Mouse (Mus musculus) yolk sac, embryonic 10.5 days (tissue): ENCODE data around the gene Cdh13.
A peak's percentile ranks its signal among the peaks of the same experiment; 100 is the strongest.

Source experiments
- DNase-seq: peaks from one replicate; pipeline ENCODE4 v3.0.0-alpha.2; 2017; ENCODE audit warnings: low spot score

Cdh13 gene

GRCm38 (mm10) chr8:118283600-118284111, at the start of gene Cdh13:
Gene Cdh13, plus strand, starts transcription at chr8:118283733.
- DNase-seq = peak; percentile 19

- DNase-seq = no peak
These were observed 47.9 kb upstream of the Cdh13 start for GRCm38 (mm10) chr8:118235626-118236025.

GRCm38 (mm10) chr8:118237150-118237620, 46.3 kb upstream of the Cdh13 start:
- no peak for DNase-seq

GRCm38 (mm10) chr8:118238156-118238555, 45.4 kb upstream of the Cdh13 start:
- DNase-seq = no peak

GRCm38 (mm10) chr8:118239186-118239585, 44.3 kb upstream of the Cdh13 start:
- DNase-seq = no peak

- DNase-seq = no peak
These were observed 34.2 kb upstream of the Cdh13 start for GRCm38 (mm10) chr8:118249319-118249718.

GRCm38 (mm10) chr8:118249923-118250322, 33.6 kb upstream of the Cdh13 start:
- no peak for DNase-seq

- DNase-seq = no peak
These were observed 20.4 kb upstream of the Cdh13 start for GRCm38 (mm10) chr8:118263117-118263516.

- DNase-seq = no peak
These were observed 12.7 kb upstream of the Cdh13 start for GRCm38 (mm10) chr8:118270751-118271402.

GRCm38 (mm10) chr8:118272493-118272892, 11.0 kb upstream of the Cdh13 start:
- no peak for DNase-seq

- DNase-seq = no peak
These were observed 9.3 kb upstream of the Cdh13 start for GRCm38 (mm10) chr8:118274243-118274642.

GRCm38 (mm10) chr8:118274688-118275087, 8.8 kb upstream of the Cdh13 start:
- DNase-seq = peak; percentile 28

GRCm38 (mm10) chr8:118284112-118285029, 838 bp downstream of the Cdh13 start:
- DNase-seq = peak; percentile 26

GRCm38 (mm10) chr8:118285596-118286281, 2.2 kb downstream of the Cdh13 start:
- DNase-seq = no peak

- no peak for DNase-seq
These were observed 3.0 kb downstream of the Cdh13 start for GRCm38 (mm10) chr8:118286282-118287180.

GRCm38 (mm10) chr8:118287496-118287895, 4.0 kb downstream of the Cdh13 start:
- DNase-seq = no peak

- no peak for DNase-seq
These were observed 4.9 kb downstream of the Cdh13 start for GRCm38 (mm10) chr8:118288259-118288952.

GRCm38 (mm10) chr8:118289091-118289490, 5.6 kb downstream of the Cdh13 start:
- no peak for DNase-seq

- DNase-seq = no peak
These were observed 6.0 kb downstream of the Cdh13 start for GRCm38 (mm10) chr8:118289525-118289924.

GRCm38 (mm10) chr8:118290266-118290665, 6.7 kb downstream of the Cdh13 start:
- DNase-seq = no peak

GRCm38 (mm10) chr8:118296477-118296876, 12.9 kb downstream of the Cdh13 start:
- no peak for DNase-seq
